Mouse (Mus musculus) lung, adult 2 months (tissue): ENCODE results near the gene Mast4.

Source experiments
- CTCF ChIP-seq: fragments of 200-500 bp; IDR thresholded peaks from 2 replicates; pipeline ENCODE4 v1.5.1; 2011; ENCODE audit warnings: mild to moderate bottlenecking, low read length, control low read depth; ENCODE audit not compliant: insufficient read depth
- POLR2A ChIP-seq: fragments of 200-500 bp; IDR thresholded peaks from 2 replicates; pipeline ENCODE4 v1.6.1; 2011; ENCODE audit warnings: low read depth, mild to moderate bottlenecking, control low read depth, low read length, borderline replicate concordance; ENCODE audit errors: extremely low read depth

DNA sequence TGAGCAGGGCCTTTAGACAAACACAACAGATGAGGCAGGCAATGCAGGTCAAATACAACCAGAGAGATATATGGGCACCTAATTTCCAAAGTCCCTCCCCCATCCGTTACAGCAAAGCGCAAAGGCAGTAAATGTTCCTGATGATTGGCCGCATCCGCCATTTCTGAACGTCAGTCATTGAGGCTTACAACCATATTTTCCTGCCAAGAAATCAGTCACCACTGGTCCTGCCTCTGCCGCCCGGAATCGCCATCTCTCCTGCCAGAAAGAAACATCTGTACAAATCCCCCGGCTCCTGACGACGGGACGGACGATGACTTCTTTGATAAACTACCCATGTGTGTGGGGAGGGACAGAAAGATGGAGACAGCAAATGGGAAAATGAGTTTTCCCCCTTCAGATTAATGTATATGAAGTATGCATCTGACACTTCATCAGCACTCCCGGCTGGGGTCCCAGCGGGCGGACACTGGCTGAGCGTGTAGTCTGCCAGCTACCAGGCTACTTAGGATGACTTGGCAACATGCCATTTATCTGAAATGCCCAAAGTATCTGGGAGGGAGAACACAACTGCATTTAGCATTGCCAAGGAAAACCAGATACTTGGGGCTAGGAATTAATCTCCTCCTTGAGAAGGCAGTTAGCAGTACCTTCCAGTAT, 198.9 kb downstream of the Mast4 start:
- TF ChIP-seq POLR2A (no peak), CTCF (no peak)
